Mouse (Mus musculus) spleen, adult 2 months (tissue): ENCODE data around the gene Gm38431. TPM values are rescaled to one million over a fixed set of nuclear protein-coding genes. Genes with fewer than 3 reads are reported as not detected.

Source experiments
- DNase-seq, 2 experiments: peaks; one replicate each; pipeline versions ENCODE4 v3.0.0 to v3.0.0-alpha.2; 2012 to 2021; ENCODE audit warnings: low spot score in 2 of 2, low read depth in 1 of 2
- H3K27ac ChIP-seq: fragments of 200-500 bp; 2 replicates; pipeline ENCODE4 v1.5.1; 2012; ENCODE audit warnings: low read length, inconsistent platforms; ENCODE audit not compliant: insufficient read depth
- H3K27me3 ChIP-seq: fragments of 200-500 bp; 2 replicates; pipeline ENCODE4 v1.6.1; 2012; ENCODE audit warnings: mild to moderate bottlenecking, moderate library complexity, low read length, inconsistent platforms; ENCODE audit not compliant: control insufficient read depth, insufficient read depth
- H3K36me3 ChIP-seq: fragments of 200-500 bp; 2 replicates; pipeline ENCODE4 v1.6.1; 2012; ENCODE audit warnings: mild to moderate bottlenecking, low read length, inconsistent platforms; ENCODE audit not compliant: control insufficient read depth, insufficient read depth
- H3K4me1 ChIP-seq: fragments of 200-500 bp; 2 replicates; pipeline ENCODE4 v1.6.1; 2011; ENCODE audit warnings: inconsistent platforms; ENCODE audit not compliant: control insufficient read depth, insufficient read depth, insufficient read length
- H3K4me3 ChIP-seq: fragments of 200-500 bp; 2 replicates; pipeline ENCODE4 v1.5.1; 2011; ENCODE audit warnings: mild to moderate bottlenecking, inconsistent platforms; ENCODE audit not compliant: insufficient read depth, insufficient read length; ENCODE audit errors: extremely low read depth
- CTCF ChIP-seq: fragments of 200-500 bp; IDR thresholded peaks from 2 replicates; pipeline ENCODE4 v1.5.1; 2011; ENCODE audit warnings: mild to moderate bottlenecking, inconsistent platforms; ENCODE audit not compliant: insufficient read depth, insufficient read length, insufficient replicate concordance; ENCODE audit errors: extremely low read depth
- POLR2A ChIP-seq: fragments of 200-500 bp; IDR thresholded peaks from 2 replicates; pipeline ENCODE4 v1.6.1; 2011; ENCODE audit warnings: low read depth, low read length, inconsistent platforms
- WGBS: fragments of 180-500 bp; shearing (Covaris S2); methylation state at CpG from one replicate; pipeline ENCODE4 v1.1.7; 2018; 5-methylcytosine and 5-hydroxymethylcytosine counted together
- polyA plus RNA-seq: library from polyadenylated mRNA; depleted of rRNA; stranded (reverse); fragments of >200 nt; gene quantifications from 2 replicates; pipeline ENCODE4 v1.2.3, GENCODE M21; 2012

Gm38431 gene
- polyA plus RNA-seq, 1 experiment, result 5.2 TPM

GRCm38 (mm10) chr9:21095958-21096357 lies 4.2 kb upstream of the Gm38431 start:
- 95% methylated on average over 4 of the region's 4 CpGs for WGBS
- no peak for TF ChIP-seq CTCF
- TF ChIP-seq POLR2A, result no peak
- Histone ChIP-seq H3K27ac (no peak overlapping the region), H3K4me1 (peaks cover under 1% of the 10 kb centered on the region; the same call in 1 of the 2 replicates), H3K36me3 (no peaks in the 10 kb centered on the region), H3K4me3 (no peak overlapping the region), H3K27me3 (no peaks in the 10 kb centered on the region)
- no peak for DNase-seq

GRCm38 (mm10) chr9:21093423-21093822 lies 1.6 kb upstream of the Gm38431 start:
- Histone ChIP-seq H3K4me3 (no peak overlapping the region), H3K36me3 (peaks cover 6% of the 10 kb centered on the region), H3K27ac (no peak overlapping the region), H3K27me3 (no peaks in the 10 kb centered on the region), H3K4me1 (peaks cover 6% of the 10 kb centered on the region; the same call in 1 of the 2 replicates)
- WGBS, result 95% methylated on average over 9 of the region's 9 CpGs
- no peak for DNase-seq
- TF ChIP-seq CTCF (no peak), POLR2A (no peak)

GRCm38 (mm10) chr9:21090972-21091706 lies 658 bp downstream of the Gm38431 start:
- Histone ChIP-seq H3K27me3 (no peaks in the 10 kb centered on the region), H3K4me3 (peak overlapping the region; percentile 84), H3K27ac (no peak overlapping the region; the same call in 1 of the 2 replicates), H3K4me1 (peaks cover 6% of the 10 kb centered on the region; the same call in 1 of the 2 replicates), H3K36me3 (peaks cover 21% of the 10 kb centered on the region)
- 2% methylated on average over 24 of the region's 24 CpGs for WGBS
- DNase-seq, result no peak
- TF ChIP-seq CTCF (no peak), POLR2A (no peak)

GRCm38 (mm10) chr9:21090537-21090936 lies 1.3 kb downstream of the Gm38431 start:
- WGBS, result 95% methylated on average over 1 of the region's 1 CpGs
- H3K4me1 ChIP-seq, result peaks cover 6% of the 10 kb centered on the region; the same call in 1 of the 2 replicates
- DNase-seq, result no peak
- H3K36me3 ChIP-seq, result peaks cover 25% of the 10 kb centered on the region
- no peak for TF ChIP-seq CTCF
- TF ChIP-seq POLR2A, result no peak
- peak overlapping the region; percentile 84; the same call in 1 of the 2 replicates for H3K4me3 ChIP-seq
- no peaks in the 10 kb centered on the region for H3K27me3 ChIP-seq
- H3K27ac ChIP-seq, result no peak overlapping the region

- H3K27me3 ChIP-seq, result no peaks in the 10 kb centered on the region
- 83% methylated on average over 3 of the region's 3 CpGs for WGBS
- TF ChIP-seq CTCF, result no peak
- no peak for TF ChIP-seq POLR2A
- no peak overlapping the region for H3K27ac ChIP-seq
- no peak overlapping the region for H3K4me3 ChIP-seq
- no peaks in the 10 kb centered on the region for H3K4me1 ChIP-seq
- peaks cover 72% of the 10 kb centered on the region for H3K36me3 ChIP-seq
- DNase-seq, result no peak
These were observed 8.5 kb downstream of the Gm38431 start for GRCm38 (mm10) chr9:21083324-21083723.

GRCm38 (mm10) chr9:21081127-21081526 lies 10.7 kb downstream of the Gm38431 start:
- TF ChIP-seq CTCF, result no peak
- no peak for DNase-seq
- WGBS, result 92% methylated on average over 9 of the region's 9 CpGs
- Histone ChIP-seq H3K4me1 (no peaks in the 10 kb centered on the region), H3K27me3 (no peaks in the 10 kb centered on the region), H3K36me3 (peaks cover 66% of the 10 kb centered on the region), H3K4me3 (no peak overlapping the region), H3K27ac (no peak overlapping the region)

- TF ChIP-seq CTCF (no peak), POLR2A (no peak)
- Histone ChIP-seq H3K4me3 (no peak overlapping the region), H3K27me3 (no peaks in the 10 kb centered on the region), H3K27ac (no peak overlapping the region), H3K36me3 (peaks cover 33% of the 10 kb centered on the region), H3K4me1 (peaks cover 6% of the 10 kb centered on the region; the same call in 1 of the 2 replicates)
- 96% methylated on average over 3 of the region's 3 CpGs for WGBS
- no peak for DNase-seq
These were observed 16.2 kb downstream of the Gm38431 start for GRCm38 (mm10) chr9:21075625-21076024.
